Comparison of ENCODE assay signal across 18 mouse cellular contexts in genomic region chr14:21600174-21600566, GRCm38 (mm10).
DNase-seq lines count a peak whose midpoint lies in the region; ATAC-seq and TF ChIP-seq lines count a peak whose summit lies in the region.
"Had no signal": no experiment of that assay in that cellular context is flagged by ENCODE, and none has a peak within 500 bp of the region (broad histone marks: within the 10 kb centered on the region; RNA-seq: fewer than 3 reads in every experiment).

No protein-coding gene starts in this region.

- no peak overlapping the region for H3K4me2 ChIP-seq in hindbrain, embryonic 13.5 days
- H3K4me2 ChIP-seq in midbrain, embryonic 12.5 days (replicated peaks) = no peak overlapping the region
- H3K4me2 ChIP-seq: heart, embryonic 12.5 days; kidney, embryonic 15.5 days; lung, embryonic 14.5 days had no signal

- H3K36me3 ChIP-seq in hindbrain, embryonic 13.5 days = no peaks in the 10 kb centered on the region
- H3K36me3 ChIP-seq in midbrain, embryonic 12.5 days = no peaks in the 10 kb centered on the region

- 38% methylated on average over 5 of the region's 5 CpGs for WGBS in hindbrain, embryonic 13.5 days
- 62% methylated on average over 5 of the region's 5 CpGs for WGBS in midbrain, embryonic 12.5 days

- ATAC-seq in hindbrain, embryonic 13.5 days (ENCODE audit: low FRiP score) = no peak
- no peak for ATAC-seq in midbrain, embryonic 12.5 days (ENCODE audit: low FRiP score, low read depth)

- intact Hi-C loops in gastrocnemius, adult 2 months (cut with DNase I) = no loop called here

- peak overlapping the region; percentile 83 for H3K27ac ChIP-seq in hindbrain, embryonic 13.5 days
- peak overlapping the region; percentile 65 for H3K27ac ChIP-seq in midbrain, embryonic 12.5 days (replicated peaks)
- H3K27ac ChIP-seq in gastrocnemius, adult 2 months = no peak overlapping the region

- H3K9ac ChIP-seq in hindbrain, embryonic 13.5 days = no peak overlapping the region
- no peak overlapping the region for H3K9ac ChIP-seq in midbrain, embryonic 12.5 days (replicated peaks)
- H3K9ac ChIP-seq: heart, embryonic 12.5 days; kidney, embryonic 15.5 days; lung, embryonic 14.5 days had no signal

- peak; percentile 18 for DNase-seq in retina, postnatal 1 day
- no peak for DNase-seq in retina, embryonic 14.5 days (ENCODE audit: low spot score)
- no peak for DNase-seq in kidney, postnatal 4 days
- no peak for DNase-seq in left cerebral cortex, adult 9 months (ENCODE audit: low spot score in 2 of 2)
- DNase-seq in gastrocnemius, adult 2 months = no peak
- DNase-seq in layer of hippocampus, postnatal 25 days (ENCODE audit: extremely low spot score in 1 of 2, low spot score in 1 of 2) = no peak
- DNase-seq: adrenal gland, postnatal 10 days; B cell, adult 2 months; cerebellum, postnatal 25 days; gastrocnemius, postnatal 14 days; layer of hippocampus, adult 9-11 months; right cerebral cortex, postnatal 14 days had no signal

- TF ChIP-seq CTCF in gastrocnemius, adult 2 months (IDR thresholded peaks at IDR 0.05) = no peak

- H3K4me3 ChIP-seq in hindbrain, embryonic 13.5 days = no peak overlapping the region
- H3K4me3 ChIP-seq in midbrain, embryonic 12.5 days = no peak overlapping the region
- H3K4me3 ChIP-seq in gastrocnemius, adult 2 months = no peak overlapping the region
- H3K4me3 ChIP-seq: heart, embryonic 12.5 days; kidney, embryonic 15.5 days; megakaryocyte, embryonic 14.5 days had no signal

- peaks cover 38% of the 10 kb centered on the region for H3K4me1 ChIP-seq in hindbrain, embryonic 13.5 days (replicated peaks)
- H3K4me1 ChIP-seq in midbrain, embryonic 12.5 days = peaks cover 33% of the 10 kb centered on the region

- no peaks in the 10 kb centered on the region for H3K9me3 ChIP-seq in hindbrain, embryonic 13.5 days
- H3K9me3 ChIP-seq in midbrain, embryonic 12.5 days = no peaks in the 10 kb centered on the region
- H3K9me3 ChIP-seq: heart, embryonic 12.5 days; kidney, embryonic 15.5 days; megakaryocyte, embryonic 14.5 days had no signal

- H3K27me3 ChIP-seq in hindbrain, embryonic 13.5 days = no peaks in the 10 kb centered on the region
- no peaks in the 10 kb centered on the region for H3K27me3 ChIP-seq in midbrain, embryonic 12.5 days
- H3K27me3 ChIP-seq: heart, embryonic 12.5 days; kidney, embryonic 15.5 days had no signal
